Mouse (Mus musculus) kidney, embryonic 14.5 days (tissue): ENCODE measurements around the gene Mpp5. TPM values are rescaled to one million over a fixed set of nuclear protein-coding genes. Genes with fewer than 3 reads are reported as not detected.
A peak's percentile ranks its signal among the peaks of the same experiment; 100 is the strongest.

Experiments
- ATAC-seq: fragments of 200-750 bp; cut with Nextera tagmentation; 2 replicates; pipeline ENCODE4 v1.8.0; 2017; ENCODE audit warnings: moderate number of reproducible peaks, mild to moderate bottlenecking, moderate TSS enrichment, moderate library complexity; ENCODE audit not compliant: low FRiP score, low TSS enrichment
- H3K27ac ChIP-seq: fragments of 300-500 bp; sonication (generic); 2 replicates; pipeline ENCODE4 v1.5.1; 2014; ENCODE audit warnings: low read depth, mild to moderate bottlenecking, low read length, moderate library complexity, mixed read lengths
- H3K27me3 ChIP-seq: fragments of 300-500 bp; sonication (generic); 2 replicates; pipeline ENCODE4 v1.6.1; 2014; ENCODE audit warnings: mild to moderate bottlenecking, low read length; ENCODE audit not compliant: control insufficient read depth, insufficient read depth
- H3K36me3 ChIP-seq: fragments of 300-500 bp; sonication (generic); 2 replicates; pipeline ENCODE4 v1.6.1; 2014; ENCODE audit warnings: low read length, mixed read lengths; ENCODE audit not compliant: control insufficient read depth, insufficient read depth
- H3K4me1 ChIP-seq: fragments of 300-500 bp; sonication (generic); 2 replicates; pipeline ENCODE4 v1.6.1; 2014; ENCODE audit warnings: low read length, mixed read lengths; ENCODE audit not compliant: control insufficient read depth, insufficient read depth
- H3K4me2 ChIP-seq: fragments of 300-500 bp; sonication (generic); replicated peaks from 2 replicates; pipeline ENCODE4 v1.6.1; 2014; ENCODE audit warnings: low read depth, mild to moderate bottlenecking, low read length
- H3K4me3 ChIP-seq: fragments of 300-500 bp; sonication (generic); 2 replicates; pipeline ENCODE4 v1.5.1; 2014; ENCODE audit warnings: mild to moderate bottlenecking, low read length
- H3K9ac ChIP-seq: fragments of 300-500 bp; sonication (generic); 2 replicates; pipeline ENCODE4 v1.6.1; 2014; ENCODE audit warnings: low read depth, mild to moderate bottlenecking, low read length, moderate library complexity
- H3K9me3 ChIP-seq: fragments of 300-500 bp; sonication (generic); 2 replicates; pipeline ENCODE4 v1.6.1; 2016; ENCODE audit warnings: low read length; ENCODE audit not compliant: control insufficient read depth
- WGBS: fragments of 180-500 bp; shearing (Covaris S2); extraction: QIAGEN DNeasy Blood & Tissue Kit; methylation state at CpG from one replicate; pipeline ENCODE4 v1.1.7; 2014; 5-methylcytosine and 5-hydroxymethylcytosine counted together
- polyA plus RNA-seq: library from polyadenylated mRNA; unstranded; fragments of >200 nt; fragmentation: Nextera tagmentation; extraction: Ambion mirVana; gene quantifications from 2 replicates; pipeline ENCODE4 v1.2.1, GENCODE M21; 2014

Mpp5 gene
- polyA plus RNA-seq, 1 experiment from 2014 or later = 23.1 TPM

DNA sequence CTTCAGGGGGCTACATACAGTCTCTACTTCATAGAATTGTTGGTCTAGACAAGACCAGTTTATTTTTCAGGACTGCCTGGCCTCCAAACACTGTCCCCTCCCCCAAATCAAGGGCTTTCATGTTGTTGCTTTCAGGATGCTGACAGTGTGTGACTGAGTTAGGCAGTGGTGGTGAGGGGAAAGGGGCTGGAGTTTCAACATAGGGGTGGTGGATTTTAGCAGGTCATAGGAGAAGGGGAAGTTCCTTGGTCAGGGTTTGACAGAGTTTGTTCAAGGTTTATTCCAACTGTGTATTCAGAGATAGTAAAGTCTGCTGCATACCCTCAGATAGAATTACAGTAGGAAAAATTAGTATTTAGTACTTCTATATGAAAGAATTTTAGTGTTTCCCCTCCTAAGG is 53.1 kb downstream of the Mpp5 start:
- ATAC-seq = no peak
- Histone ChIP-seq H3K9ac (no peak overlapping the region), H3K36me3 (peaks cover 8% of the 10 kb centered on the region; the same call in 1 of the 2 replicates), H3K27ac (no peak overlapping the region), H3K4me2 (no peak overlapping the region), H3K4me3 (no peak overlapping the region), H3K9me3 (no peaks in the 10 kb centered on the region), H3K4me1 (no peaks in the 10 kb centered on the region), H3K27me3 (no peaks in the 10 kb centered on the region)

DNA sequence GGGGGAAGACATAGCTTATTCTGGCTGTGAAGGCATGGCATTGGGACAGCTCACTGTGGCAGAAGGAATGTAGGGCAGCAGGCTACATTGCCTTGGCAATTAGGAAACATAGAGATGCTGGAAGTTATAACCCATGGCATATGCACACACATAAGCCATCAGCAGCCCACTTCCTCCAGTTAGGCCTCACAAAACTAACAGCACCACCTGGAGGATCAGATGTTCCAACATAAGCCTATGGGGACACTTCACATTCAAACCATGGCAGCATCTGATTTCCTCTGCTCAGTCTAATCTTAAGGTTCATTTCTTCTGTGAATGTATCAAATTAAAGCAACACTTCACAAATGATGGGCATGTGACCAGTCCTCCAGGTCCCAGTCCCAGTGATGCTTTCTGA is 65.7 kb downstream of the Mpp5 start:
- H3K4me2 ChIP-seq = no peak overlapping the region
- no peaks in the 10 kb centered on the region for H3K27me3 ChIP-seq
- no peak for ATAC-seq
- no peaks in the 10 kb centered on the region; the same call in 1 of the 2 replicates for H3K36me3 ChIP-seq
- no peak overlapping the region for H3K4me3 ChIP-seq
- no peak overlapping the region for H3K27ac ChIP-seq
- no peaks in the 10 kb centered on the region for H3K4me1 ChIP-seq
- H3K9ac ChIP-seq = no peak overlapping the region
- H3K9me3 ChIP-seq = no peaks in the 10 kb centered on the region

GRCm38 (mm10) chr12:78834496-78834895 is 85.8 kb downstream of the Mpp5 start:
- Histone ChIP-seq H3K36me3 (peaks cover 50% of the 10 kb centered on the region), H3K9ac (no peak overlapping the region), H3K4me3 (no peak overlapping the region), H3K4me1 (no peaks in the 10 kb centered on the region), H3K27me3 (no peaks in the 10 kb centered on the region), H3K4me2 (no peak overlapping the region), H3K9me3 (no peaks in the 10 kb centered on the region), H3K27ac (no peak overlapping the region)
- 90% methylated on average over 2 of the region's 2 CpGs for WGBS
- ATAC-seq = no peak

DNA sequence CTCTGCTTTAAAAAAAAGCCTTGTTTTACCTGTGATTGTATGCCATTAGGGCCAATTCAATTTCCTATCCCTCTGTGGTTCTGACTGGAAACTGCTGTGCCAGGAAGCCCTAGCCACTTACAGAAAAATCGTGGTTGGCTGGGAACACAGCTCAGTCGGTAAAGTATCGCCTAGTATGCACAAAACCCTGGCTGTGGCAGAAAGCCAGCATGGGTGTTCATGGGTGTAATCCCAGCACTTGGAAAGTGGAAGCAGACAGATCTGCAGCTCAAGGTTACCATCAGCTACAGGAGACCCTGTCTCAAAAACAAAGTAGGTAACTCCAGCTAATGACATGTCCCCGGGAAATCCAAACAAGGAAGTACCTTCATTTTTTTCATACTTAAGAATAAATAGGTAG is 91.2 kb downstream of the Mpp5 start:
- no peak for ATAC-seq
- H3K36me3 ChIP-seq = peaks cover 59% of the 10 kb centered on the region
- 93% methylated on average over 4 of the region's 4 CpGs for WGBS
- no peak overlapping the region for H3K4me2 ChIP-seq
- no peaks in the 10 kb centered on the region for H3K27me3 ChIP-seq
- H3K4me3 ChIP-seq = no peak overlapping the region
- no peak overlapping the region for H3K27ac ChIP-seq
- H3K9me3 ChIP-seq = no peaks in the 10 kb centered on the region
- no peaks in the 10 kb centered on the region for H3K4me1 ChIP-seq
- H3K9ac ChIP-seq = no peak overlapping the region

DNA sequence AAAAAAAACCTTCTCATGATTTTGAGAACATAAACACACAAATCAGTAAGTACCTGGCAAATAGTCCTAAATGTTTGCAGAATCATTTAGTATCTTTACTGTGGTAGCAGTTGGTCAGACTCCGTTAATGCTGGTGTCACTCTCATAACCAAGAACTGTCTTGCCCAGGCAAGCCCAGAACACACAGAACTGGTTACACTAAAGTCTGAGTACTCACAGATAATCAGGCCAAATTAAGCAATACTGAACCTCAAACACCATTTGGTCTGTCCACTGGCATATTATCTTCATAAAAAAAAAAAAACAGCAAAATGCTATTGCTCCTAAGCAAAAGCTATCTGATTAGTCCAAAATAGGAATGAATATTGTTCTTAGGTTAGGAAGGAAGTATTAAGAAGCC is 93.7 kb downstream of the Mpp5 start:
- no peak for ATAC-seq
- Histone ChIP-seq H3K4me2 (no peak overlapping the region), H3K36me3 (peaks cover 54% of the 10 kb centered on the region), H3K27me3 (no peaks in the 10 kb centered on the region), H3K9me3 (no peaks in the 10 kb centered on the region), H3K4me1 (no peaks in the 10 kb centered on the region), H3K4me3 (no peak overlapping the region), H3K27ac (no peak overlapping the region), H3K9ac (no peak overlapping the region)
- 97% methylated on average over 1 of the region's 1 CpGs for WGBS

DNA sequence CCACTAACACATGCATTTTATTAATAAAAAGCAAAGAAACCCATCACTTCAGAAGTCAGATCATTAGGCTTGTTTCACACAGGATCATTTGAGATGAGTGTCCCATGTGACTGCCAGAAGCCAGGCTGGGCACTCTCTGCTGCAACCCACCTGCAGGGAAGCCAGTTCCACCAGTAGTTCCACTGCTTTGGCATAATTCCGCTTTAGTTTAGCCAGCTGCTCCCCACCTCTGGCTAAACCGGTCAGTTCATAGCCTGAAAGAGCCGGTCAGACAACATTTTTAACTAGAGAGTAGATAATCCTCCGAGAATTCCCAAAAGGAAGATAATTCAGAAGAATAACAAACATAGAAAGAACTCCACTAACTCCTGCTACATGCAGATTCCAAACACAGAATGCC is 99.5 kb downstream of the Mpp5 start:
- H3K27ac ChIP-seq = no peak overlapping the region
- no peaks in the 10 kb centered on the region for H3K27me3 ChIP-seq
- no peaks in the 10 kb centered on the region for H3K4me1 ChIP-seq
- WGBS = 88% methylated on average over 4 of the region's 4 CpGs
- H3K4me3 ChIP-seq = no peak overlapping the region
- H3K9me3 ChIP-seq = no peaks in the 10 kb centered on the region
- H3K4me2 ChIP-seq = no peak overlapping the region
- no peak for ATAC-seq
- H3K36me3 ChIP-seq = peaks cover 28% of the 10 kb centered on the region
- no peak overlapping the region for H3K9ac ChIP-seq

GRCm38 (mm10) chr12:78860921-78861495 is 112.3 kb downstream of the Mpp5 start:
- Histone ChIP-seq H3K36me3 (peaks cover 8% of the 10 kb centered on the region; the same call in 1 of the 2 replicates), H3K4me2 (peak overlapping the region; percentile 89), H3K4me1 (peaks cover 11% of the 10 kb centered on the region), H3K27ac (peak overlapping the region; percentile 62; the same call in 1 of the 2 replicates), H3K4me3 (peak overlapping the region; percentile 90), H3K27me3 (no peaks in the 10 kb centered on the region), H3K9me3 (no peaks in the 10 kb centered on the region), H3K9ac (peak overlapping the region; percentile 81)
- 1% methylated on average over 30 of the region's 30 CpGs for WGBS
- peak; percentile 3; the same call in 1 of the 2 replicates for ATAC-seq

GRCm38 (mm10) chr12:78861496-78862253 is 113.0 kb downstream of the Mpp5 start, which contains the start of the genes Atp6v1d and Eif2s1:
Gene Atp6v1d (minus strand): TSS chr12:78861638.
Gene Eif2s1 (plus strand): TSS chr12:78861819.
- H3K36me3 ChIP-seq = peaks cover 3% of the 10 kb centered on the region; the same call in 1 of the 2 replicates
- peaks cover 11% of the 10 kb centered on the region for H3K4me1 ChIP-seq
- under 1% methylated on average over 55 of the region's 55 CpGs for WGBS
- H3K27ac ChIP-seq = peak within 1 kb of the TSS; percentile 93
- H3K4me3 ChIP-seq = peak within 1 kb of the TSS; percentile 90
- peak; percentile 100 for ATAC-seq
- peak within 1 kb of the TSS; percentile 89 for H3K4me2 ChIP-seq
- H3K27me3 ChIP-seq = no peaks in the 10 kb centered on the region
- no peaks in the 10 kb centered on the region for H3K9me3 ChIP-seq
- peak within 1 kb of the TSS; percentile 92 for H3K9ac ChIP-seq

- H3K4me1 ChIP-seq = peaks cover 11% of the 10 kb centered on the region
- H3K4me3 ChIP-seq = peak overlapping the region; percentile 90
- H3K9ac ChIP-seq = peak overlapping the region; percentile 92
- under 1% methylated on average over 17 of the region's 22 CpGs for WGBS
- H3K27ac ChIP-seq = peak overlapping the region; percentile 93
- peaks cover 9% of the 10 kb centered on the region; the same call in 1 of the 2 replicates for H3K36me3 ChIP-seq
- no peaks in the 10 kb centered on the region for H3K9me3 ChIP-seq
- peak overlapping the region; percentile 71 for H3K4me2 ChIP-seq
- ATAC-seq = no peak
- H3K27me3 ChIP-seq = no peaks in the 10 kb centered on the region
These were observed 113.6 kb downstream of the Mpp5 start for GRCm38 (mm10) chr12:78862254-78862730.
